Mouse (Mus musculus) MEL (cell line): ENCODE data around the gene Fam84a. TPM values are rescaled to one million over a fixed set of nuclear protein-coding genes. Genes with fewer than 3 reads are reported as not detected.

Experiments used
- DNase-seq: peaks from one replicate; pipeline ENCODE4 v3.0.0; 2011; ENCODE audit warnings: low read depth, low spot score
- H3K27ac ChIP-seq: 2 replicates; pipeline ENCODE4 v1.5.1; 2012; ENCODE audit warnings: low read depth, mild to moderate bottlenecking, control low read depth, low read length, moderate library complexity; ENCODE audit not compliant: control insufficient read depth
- H3K27me3 ChIP-seq, 2 experiments: fragments of 150-350 bp in 1 of 2; sonication (generic) in 1 of 2; 2 replicates each; pipeline ENCODE4 v1.6.1; 2012; ENCODE audit warnings: low read length in 2 of 2, mild to moderate bottlenecking in 2 of 2, improper control_type of control experiment in 1 of 2, moderate library complexity in 1 of 2; ENCODE audit not compliant: insufficient read depth in 2 of 2, control insufficient read depth in 1 of 2
- H3K36me3 ChIP-seq, 2 experiments: 2 replicates each; pipeline ENCODE4 v1.6.1; 2012 to 2014; ENCODE audit warnings: low read length in 2 of 2, improper control_type of control experiment in 1 of 2, inconsistent platforms in 1 of 2, mild to moderate bottlenecking in 1 of 2; ENCODE audit not compliant: insufficient read depth in 2 of 2, control insufficient read depth in 1 of 2
- H3K4me1 ChIP-seq, 2 experiments: fragments of 150-350 bp in 1 of 2; sonication (generic) in 1 of 2; 2 replicates each; pipeline ENCODE4 v1.6.1; 2012; ENCODE audit warnings: low read length in 2 of 2, improper control_type of control experiment in 1 of 2, mild to moderate bottlenecking in 1 of 2; ENCODE audit not compliant: insufficient read depth in 2 of 2, control insufficient read depth in 1 of 2
- H3K4me3 ChIP-seq, 2 experiments: fragments of 150-350 bp in 1 of 2; sonication (generic) in 1 of 2; 2 replicates each; pipeline ENCODE4 v1.5.1; 2012; ENCODE audit warnings: low read depth in 2 of 2, low read length in 2 of 2, mild to moderate bottlenecking in 2 of 2, moderate library complexity in 2 of 2, control low read depth in 1 of 2, improper control_type of control experiment in 1 of 2; ENCODE audit not compliant: control insufficient read depth in 1 of 2, insufficient read depth in 1 of 2
- H3K79me2 ChIP-seq: 2 replicates; pipeline ENCODE4 v1.6.1; 2012; ENCODE audit warnings: mild to moderate bottlenecking, low read length, moderate library complexity; ENCODE audit not compliant: control insufficient read depth, poor library complexity, insufficient read depth
- H3K9ac ChIP-seq: 2 replicates; pipeline ENCODE4 v1.6.1; 2012; ENCODE audit warnings: low read depth, mild to moderate bottlenecking, control low read depth, low read length, moderate library complexity; ENCODE audit not compliant: control insufficient read depth, poor library complexity, severe bottlenecking
- H3K9me3 ChIP-seq: fragments of 150-350 bp; sonication (generic); replicated peaks from 2 replicates; pipeline ENCODE4 v1.6.1; 2012; ENCODE audit warnings: mild to moderate bottlenecking, low read length, improper control_type of control experiment, moderate library complexity; ENCODE audit not compliant: insufficient read depth
- CTCF ChIP-seq, 3 experiments: IDR thresholded peaks in 2 of 3; conservative IDR thresholded peaks in 1 of 3; 2 replicates each; pipeline ENCODE4 v1.5.1; 2011 to 2012; ENCODE audit warnings: low read length in 3 of 3, low read depth in 2 of 3, mild to moderate bottlenecking in 2 of 3, improper control_type of control experiment in 1 of 3, inconsistent platforms in 1 of 3, mixed read lengths in 1 of 3, moderate library complexity in 1 of 3; ENCODE audit not compliant: control insufficient read depth in 1 of 3, insufficient read depth in 1 of 3, poor library complexity in 1 of 3, severe bottlenecking in 1 of 3
- ELF1 ChIP-seq: IDR thresholded peaks from 2 replicates; pipeline ENCODE4 v1.6.1; 2014; ENCODE audit warnings: low read depth, mild to moderate bottlenecking, inconsistent platforms, low read length, improper control_type of control experiment, moderate library complexity
- EP300 ChIP-seq, 2 experiments: IDR thresholded peaks; 2 replicates each; pipeline ENCODE4 v1.6.1; 2011; ENCODE audit warnings: improper control_type of control experiment in 2 of 2, low read length in 2 of 2, low read depth in 1 of 2, mild to moderate bottlenecking in 1 of 2
- GABPA ChIP-seq: IDR thresholded peaks from 2 replicates; pipeline ENCODE4 v1.6.1; 2012; ENCODE audit warnings: low read depth, mild to moderate bottlenecking, inconsistent platforms, low read length, improper control_type of control experiment, moderate library complexity
- GATA1 ChIP-seq: IDR thresholded peaks from 2 replicates; pipeline ENCODE4 v1.6.1; 2011; ENCODE audit warnings: low read depth, low read length, improper control_type of control experiment
- MAFK ChIP-seq: IDR thresholded peaks from 2 replicates; pipeline ENCODE4 v1.6.1; 2011; ENCODE audit warnings: low read depth, mild to moderate bottlenecking, low read length, improper control_type of control experiment, borderline replicate concordance
- MEF2A ChIP-seq: IDR thresholded peaks from 2 replicates; pipeline ENCODE4 v1.6.1; 2014; ENCODE audit warnings: low read depth, mild to moderate bottlenecking, inconsistent platforms, low read length, improper control_type of control experiment; ENCODE audit not compliant: poor library complexity, insufficient replicate concordance, severe bottlenecking; ENCODE audit errors: extremely low read depth
- MYB ChIP-seq: IDR thresholded peaks from 2 replicates; pipeline ENCODE4 v1.6.1; 2011; ENCODE audit warnings: mild to moderate bottlenecking, low read depth, low read length, improper control_type of control experiment
- POLR2AphosphoS5 ChIP-seq: IDR thresholded peaks from 2 replicates; pipeline ENCODE4 v1.6.1; 2012; ENCODE audit warnings: low read depth, borderline replicate concordance, mild to moderate bottlenecking, inconsistent platforms, low read length, moderate library complexity, mixed read lengths
- RAD21 ChIP-seq: IDR thresholded peaks from 2 replicates; pipeline ENCODE4 v1.6.1; 2011; ENCODE audit warnings: mild to moderate bottlenecking, low read depth, low read length, improper control_type of control experiment
- RCOR1 ChIP-seq: IDR thresholded peaks from 2 replicates; pipeline ENCODE4 v1.6.1; 2012; ENCODE audit warnings: low read depth, mild to moderate bottlenecking, inconsistent platforms, low read length, improper control_type of control experiment
- TAL1 ChIP-seq: IDR thresholded peaks from 2 replicates; pipeline ENCODE4 v1.6.1; 2012; ENCODE audit warnings: mild to moderate bottlenecking, inconsistent platforms, low read length, moderate library complexity, mixed read lengths
- TBP ChIP-seq: IDR thresholded peaks from 2 replicates; pipeline ENCODE4 v1.8.0; 2011; ENCODE audit warnings: low read depth, low read length, improper control_type of control experiment
- TCF12 ChIP-seq: IDR thresholded peaks from 2 replicates; pipeline ENCODE4 v1.6.1; 2014; ENCODE audit warnings: low read depth, mild to moderate bottlenecking, inconsistent platforms, low read length, improper control_type of control experiment, moderate library complexity
- UBTF ChIP-seq: IDR thresholded peaks from 2 replicates; pipeline ENCODE4 v1.6.1; 2012; ENCODE audit warnings: low read depth, mild to moderate bottlenecking, inconsistent platforms, low read length, improper control_type of control experiment, moderate library complexity, borderline replicate concordance; ENCODE audit not compliant: insufficient read depth
- ZC3H11A ChIP-seq: IDR thresholded peaks from 2 replicates; pipeline ENCODE4 v1.6.1; 2012; ENCODE audit warnings: low read depth, mild to moderate bottlenecking, inconsistent platforms, low read length, improper control_type of control experiment
- ZKSCAN1 ChIP-seq: IDR thresholded peaks from 2 replicates; pipeline ENCODE4 v1.6.1; 2012; ENCODE audit warnings: low read depth, mild to moderate bottlenecking, inconsistent platforms, low read length, improper control_type of control experiment, moderate library complexity
- ZMIZ1 ChIP-seq: IDR thresholded peaks from 2 replicates; pipeline ENCODE4 v1.6.1; 2012; ENCODE audit warnings: low read depth, mild to moderate bottlenecking, inconsistent platforms, low read length, improper control_type of control experiment, moderate library complexity
- polyA plus RNA-seq, 2 experiments: library from polyadenylated mRNA; stranded (reverse) in 1 of 2; unstranded in 1 of 2; fragments of >175 nt in 1 of 2; fragments of >200 nt in 1 of 2; gene quantifications; 2 replicates each; pipeline versions ENCODE4 v1.2.1 to v1.2.4; 2012; ENCODE audit warnings: low replicate concordance in 2 of 2, low read depth in 1 of 2; ENCODE audit not compliant: insufficient read length in 2 of 2, insufficient read depth in 1 of 2, missing spikeins in 1 of 2
- total RNA-seq: library from RNA; depleted of rRNA; stranded (reverse); fragments of 300-350 nt; gene quantifications from 2 replicates; pipeline ENCODE4 v1.2.3, GENCODE M21; 2012

The Fam84a gene
- total and polyA plus RNA-seq, 3 experiments = 0.03 TPM; not detected in 2

DNA sequence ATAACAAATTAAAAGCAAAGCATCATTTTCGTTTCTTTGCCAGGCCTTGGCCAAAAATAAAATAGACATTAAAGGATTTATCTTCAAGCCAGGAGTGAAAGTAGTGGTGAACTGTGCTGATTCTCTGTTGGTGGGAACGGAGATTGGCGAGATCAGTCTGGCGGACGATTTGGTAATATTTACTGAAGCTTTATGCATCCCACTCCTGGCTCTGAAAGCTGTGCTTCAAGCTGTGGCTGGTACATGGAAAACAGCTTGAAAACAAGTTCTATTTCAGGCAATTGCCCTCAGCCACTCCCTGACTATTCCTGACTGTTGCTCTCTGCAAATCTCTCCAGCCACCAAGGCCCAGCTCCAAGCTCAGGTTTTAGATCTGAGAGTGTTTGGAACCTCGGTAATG, 37.1 kb downstream of the Fam84a start:
- Histone ChIP-seq H3K79me2 (no peaks in the 10 kb centered on the region), H3K27me3 (no peaks in the 10 kb centered on the region)

DNA sequence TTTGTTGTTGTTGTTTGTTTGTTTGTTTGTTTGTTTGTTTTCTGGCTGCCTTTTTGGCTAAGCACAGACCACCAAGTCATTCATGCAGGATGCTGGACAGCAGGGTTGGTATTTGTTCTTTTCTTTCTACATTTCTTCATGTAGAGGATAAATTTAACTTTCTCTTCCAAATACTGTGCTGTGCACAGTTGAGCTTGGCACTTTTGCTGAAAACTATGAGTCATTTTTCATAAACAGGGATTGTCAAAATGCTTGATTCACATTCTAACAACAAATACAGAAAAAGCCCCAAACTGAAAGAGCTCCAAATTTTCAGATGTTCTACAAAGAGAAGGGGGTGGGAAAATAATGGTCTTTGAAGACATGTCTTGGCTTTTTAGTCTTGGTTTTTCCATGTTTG, 54.9 kb downstream of the Fam84a start:
- Histone ChIP-seq H3K9me3 (no peaks in the 10 kb centered on the region), H3K36me3 (no peaks in the 10 kb centered on the region), H3K4me3 (no peak overlapping the region), H3K4me1 (no peaks in the 10 kb centered on the region), H3K27me3 (no peaks in the 10 kb centered on the region), H3K9ac (no peak overlapping the region), H3K79me2 (no peaks in the 10 kb centered on the region), H3K27ac (no peak overlapping the region)
- TF ChIP-seq TCF12 (no peak), GABPA (no peak), MEF2A (no peak), POLR2AphosphoS5 (no peak), ZC3H11A (no peak)
- DNase-seq = no peak

More for the DNA sequence above, 37.1 kb downstream of the Fam84a start:
- Histone ChIP-seq H3K4me3 (no peak overlapping the region), H3K4me1 (no peaks in the 10 kb centered on the region), H3K27ac (no peak overlapping the region), H3K9me3 (no peaks in the 10 kb centered on the region), H3K9ac (no peak overlapping the region), H3K36me3 (no peaks in the 10 kb centered on the region)
- no peak for TF ChIP-seq MAFK
- TF ChIP-seq MYB = no peak
- no peak for TF ChIP-seq ELF1
- no peak for TF ChIP-seq ZMIZ1
- TF ChIP-seq POLR2AphosphoS5 = no peak
- TF ChIP-seq ZC3H11A = no peak
- no peak for TF ChIP-seq TBP
- TF ChIP-seq UBTF = no peak
- TF ChIP-seq RCOR1 = no peak
- TF ChIP-seq EP300 (IDR thresholded peaks at IDR 0.05; ENCODE audit: low read depth in 1 of 2, low read length in 2 of 2) = no peak
- no peak for TF ChIP-seq TAL1
- no peak for TF ChIP-seq GABPA
- TF ChIP-seq GATA1 = no peak
- TF ChIP-seq ZKSCAN1 = no peak
- TF ChIP-seq RAD21 = no peak
- no peak for TF ChIP-seq CTCF (IDR thresholded peaks at IDR 0.05 in 2 of 3, conservative IDR thresholded peaks at IDR 0.05 in 1 of 3; ENCODE audit: control insufficient read depth in 1 of 3, insufficient read depth in 1 of 3, low read depth in 2 of 3, low read length in 3 of 3, poor library complexity in 1 of 3, severe bottlenecking in 1 of 3)
- no peak for DNase-seq
